Mouse (Mus musculus) cerebellum, postnatal 25 days (tissue): ENCODE data around the gene Pax5.

Experiments used
- DNase-seq, 2 experiments: peaks; one replicate each; pipeline ENCODE4 v3.0.0; 2021; ENCODE audit warnings: mixed read lengths in 2 of 2

The Pax5 gene

GRCm38 (mm10) chr4:44664004-44664766 is 46.1 kb downstream of the Pax5 start:
- peak; percentile 69 to 73 for DNase-seq

DNA sequence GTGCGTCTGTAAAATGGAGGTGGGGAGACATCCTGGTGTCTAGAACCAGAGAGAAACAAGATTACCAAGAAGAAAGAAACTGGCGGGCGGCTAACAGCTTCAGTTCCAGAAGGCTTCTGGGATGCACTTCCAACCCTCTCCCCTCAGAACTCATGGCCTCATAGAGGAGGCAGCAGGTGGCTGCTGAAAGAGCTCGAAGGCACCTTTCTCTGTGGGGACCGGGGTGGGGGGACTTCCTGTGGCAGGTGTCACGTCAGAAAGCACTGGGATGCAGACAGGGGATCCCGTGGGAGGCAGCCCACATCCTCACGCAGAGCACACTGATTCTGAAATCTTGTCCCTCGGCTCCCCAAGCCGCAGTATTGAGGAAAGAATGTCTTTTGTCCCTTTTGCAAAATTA is 46.8 kb downstream of the Pax5 start:
- DNase-seq: no peak

DNA sequence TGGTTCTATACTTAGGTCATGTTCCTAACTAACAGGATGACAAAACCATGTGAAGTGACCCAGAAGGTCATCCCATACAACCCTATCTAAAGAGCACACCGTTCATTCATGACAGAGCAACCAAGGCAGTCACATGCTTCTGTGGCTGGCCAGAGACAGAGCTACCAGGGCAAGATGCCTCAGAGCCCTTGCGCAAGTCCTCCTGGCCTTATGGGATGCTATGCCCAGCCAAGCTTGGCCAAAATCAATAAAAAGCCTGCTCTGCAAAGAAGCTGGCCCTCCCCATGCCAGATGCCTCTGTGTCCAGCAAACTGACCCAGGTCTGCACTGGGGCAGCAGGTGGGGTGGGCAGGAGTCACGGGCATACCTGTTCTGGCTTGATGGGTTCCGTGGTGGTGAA is 65.1 kb downstream of the Pax5 start:
- DNase-seq: no peak

DNA sequence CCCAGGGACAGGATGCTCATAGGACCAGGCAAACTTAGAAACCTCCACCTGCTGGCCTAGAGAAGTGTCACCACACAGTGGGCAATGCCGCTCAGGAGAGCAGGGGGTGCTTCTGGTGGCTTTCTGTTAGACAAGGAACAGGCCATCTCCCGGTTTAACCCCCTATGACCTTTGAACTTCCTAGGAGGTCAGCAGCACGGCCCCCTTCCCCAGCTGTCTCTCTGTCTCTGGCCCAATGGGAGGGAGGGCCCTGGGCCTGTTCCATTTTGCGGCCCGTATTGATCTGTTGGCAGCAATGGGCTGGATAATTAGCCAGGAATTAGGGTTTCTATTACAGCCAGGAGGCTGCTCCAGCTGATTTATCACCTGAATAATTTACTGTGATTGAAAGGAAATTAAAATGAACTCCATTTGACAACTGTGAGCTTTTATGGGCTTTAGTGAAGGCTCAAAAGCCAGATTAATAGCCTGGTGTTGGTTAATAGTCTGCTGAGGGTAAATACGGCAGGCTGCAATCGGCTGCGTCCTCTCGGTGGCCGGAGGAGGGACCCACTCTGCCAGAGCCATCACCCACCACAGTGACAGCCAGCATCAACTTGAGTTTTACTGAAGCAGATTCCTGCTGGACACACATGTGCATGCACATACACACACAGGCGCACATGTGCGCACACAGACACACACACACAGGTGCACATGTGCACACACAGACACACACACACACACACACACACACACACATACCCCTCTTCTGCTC is 68.3 kb downstream of the Pax5 start:
- no peak for DNase-seq

DNA sequence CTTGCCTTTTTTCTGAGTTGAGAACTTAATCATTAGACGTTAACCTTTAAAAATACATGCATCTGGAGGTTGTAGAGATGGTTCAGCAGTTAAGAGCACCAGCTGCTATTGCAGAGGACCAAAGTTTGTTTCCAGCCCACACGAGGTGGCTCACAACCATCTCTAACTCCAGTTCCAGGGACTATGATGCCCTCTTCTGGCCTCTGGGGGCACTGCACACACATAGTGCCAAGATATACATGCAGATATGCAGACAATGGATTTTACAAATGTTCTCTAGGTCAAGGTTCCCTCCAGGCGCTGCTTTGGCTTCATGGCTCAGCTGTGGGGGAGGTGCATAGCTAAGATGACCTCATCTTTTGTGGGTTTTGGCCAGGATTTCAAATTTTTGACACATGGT is 74.7 kb downstream of the Pax5 start:
- no peak for DNase-seq

DNA sequence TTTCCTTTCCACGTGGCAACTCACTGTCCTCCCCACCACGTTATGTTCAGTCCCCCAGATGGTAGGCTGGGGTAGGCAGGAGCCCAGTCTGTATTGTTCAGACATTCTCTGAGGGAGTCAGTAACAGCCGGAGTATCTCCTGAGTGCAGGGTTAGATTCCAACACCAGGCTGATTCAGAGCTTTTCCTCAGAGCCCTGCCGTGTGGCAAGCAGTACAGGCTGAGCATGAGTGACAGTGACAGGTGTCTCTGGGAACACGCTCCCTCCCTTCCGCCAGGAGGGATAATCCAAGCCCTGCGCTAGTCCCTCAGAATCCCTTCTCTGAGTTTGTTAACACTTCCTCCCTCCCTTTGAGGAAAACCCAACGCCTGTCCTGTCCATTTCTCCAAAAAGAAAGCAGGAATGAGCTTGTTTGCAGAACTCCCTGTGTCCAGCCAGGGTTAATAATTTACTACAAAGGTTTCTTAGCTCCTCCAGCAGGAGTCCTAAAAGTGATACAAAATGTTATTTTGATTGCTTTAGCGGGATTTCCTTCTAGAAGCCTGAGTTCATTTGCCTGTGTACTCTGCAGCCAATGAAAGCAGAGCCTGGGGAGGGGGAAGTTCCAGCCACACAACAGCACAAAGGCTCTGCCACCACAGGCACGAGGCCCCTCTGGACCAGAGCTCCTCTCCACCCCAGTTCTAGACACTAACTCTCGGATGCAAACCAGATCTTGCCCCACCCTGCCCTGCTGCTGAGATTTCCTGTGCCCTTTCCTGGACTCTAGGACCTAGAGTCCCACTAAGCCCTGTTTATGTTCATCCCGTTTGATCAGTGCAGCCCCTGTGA is 76.4 kb downstream of the Pax5 start:
- DNase-seq: peak in 1 of 2 experiments; percentile 30

DNA sequence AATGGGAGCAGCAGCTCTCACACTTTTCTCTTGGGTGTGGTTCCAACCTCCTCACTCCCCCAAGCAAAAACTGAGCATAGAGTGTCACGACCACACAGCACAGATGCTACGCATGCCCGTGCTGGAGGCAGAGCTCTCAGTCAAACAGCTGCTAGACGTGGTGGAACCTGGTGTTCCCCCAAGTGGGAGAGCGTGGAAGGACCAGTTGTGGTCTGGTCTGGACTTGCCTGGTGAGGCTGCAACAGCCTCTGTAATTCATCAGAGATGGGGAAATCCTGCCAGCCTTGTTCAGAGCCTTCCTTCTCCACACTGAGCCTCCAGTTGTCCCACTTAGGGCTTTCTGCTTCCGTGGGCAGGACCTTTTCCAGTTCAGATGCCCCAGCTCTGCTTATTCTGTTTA is 80.2 kb downstream of the Pax5 start:
- DNase-seq: no peak

DNA sequence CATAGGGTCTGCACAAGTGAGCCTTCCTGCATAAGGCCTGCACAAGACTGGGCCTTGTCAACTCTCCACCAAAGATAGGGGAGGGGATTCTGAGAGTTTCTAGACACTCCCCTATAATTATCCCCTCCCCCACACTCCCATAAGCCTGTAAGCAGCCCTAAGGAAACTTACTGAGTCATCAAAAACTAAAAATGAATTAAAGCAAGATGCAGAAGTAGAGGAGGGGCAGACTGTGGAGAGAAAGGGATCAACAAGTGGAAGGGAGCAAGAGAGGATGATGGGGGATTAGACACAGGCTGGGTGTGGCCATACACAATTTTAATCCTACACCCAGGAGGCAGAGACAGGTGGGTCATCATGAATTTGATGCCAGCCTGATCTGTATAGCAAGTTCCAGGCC is 82.4 kb downstream of the Pax5 start:
- no peak for DNase-seq

GRCm38 (mm10) chr4:44625108-44625424 is 85.2 kb downstream of the Pax5 start:
- no peak for DNase-seq

DNA sequence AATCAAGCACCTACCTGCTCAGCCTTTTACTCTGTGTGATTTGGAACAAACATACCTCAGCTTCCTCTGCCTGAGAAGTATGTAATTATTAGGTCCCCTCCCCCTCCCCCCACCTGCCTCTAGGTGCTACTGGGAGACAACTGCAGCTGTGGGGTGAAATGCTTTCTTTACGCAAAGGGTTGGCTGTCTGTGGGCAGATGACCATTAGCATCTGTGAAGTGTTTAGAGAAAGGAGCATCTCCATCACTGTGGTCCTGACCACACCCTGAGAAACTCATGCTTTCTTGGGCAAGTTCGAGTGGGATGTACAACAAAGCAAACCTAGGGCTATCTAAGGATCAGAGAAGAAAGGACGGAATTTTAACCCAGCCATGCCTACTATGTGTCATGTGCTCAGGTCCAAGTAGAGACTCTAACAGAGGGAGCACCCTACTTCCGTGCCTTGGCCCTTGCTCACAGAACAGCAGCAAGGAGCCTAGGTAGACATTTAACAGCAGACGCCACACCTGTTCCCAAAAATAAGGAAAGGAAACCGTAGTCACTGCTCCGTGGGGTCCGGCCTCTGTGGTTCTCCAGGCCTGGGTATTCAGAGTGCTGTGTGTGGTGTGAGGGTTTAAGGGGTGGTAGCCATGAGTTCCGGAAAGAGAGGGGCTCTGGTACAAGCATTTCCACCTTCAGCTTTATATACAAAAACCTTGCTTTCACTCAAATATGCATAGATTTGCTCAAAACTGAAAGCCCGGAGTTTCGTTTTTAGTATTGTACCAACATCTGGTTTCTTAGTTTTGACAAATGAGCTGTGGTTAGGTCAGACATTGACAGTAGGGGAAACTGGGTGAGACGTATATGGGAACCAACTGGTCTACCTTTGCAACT is 85.8 kb downstream of the Pax5 start:
- DNase-seq: no peak

DNA sequence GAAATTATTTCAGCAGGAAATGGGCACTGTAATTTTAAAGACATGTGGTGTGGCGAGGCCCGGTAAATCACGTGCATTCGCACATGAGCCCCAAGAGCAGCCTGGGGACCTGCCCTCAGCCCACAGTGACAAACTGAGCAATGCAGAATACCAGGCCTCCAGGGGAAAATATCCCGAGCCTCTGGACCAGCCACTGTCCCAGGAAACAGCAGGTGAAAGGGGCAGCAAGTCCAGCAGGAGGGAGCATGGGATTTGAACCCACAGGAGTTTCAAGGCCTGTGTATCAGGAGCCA is 86.9 kb downstream of the Pax5 start:
- no peak for DNase-seq

DNA sequence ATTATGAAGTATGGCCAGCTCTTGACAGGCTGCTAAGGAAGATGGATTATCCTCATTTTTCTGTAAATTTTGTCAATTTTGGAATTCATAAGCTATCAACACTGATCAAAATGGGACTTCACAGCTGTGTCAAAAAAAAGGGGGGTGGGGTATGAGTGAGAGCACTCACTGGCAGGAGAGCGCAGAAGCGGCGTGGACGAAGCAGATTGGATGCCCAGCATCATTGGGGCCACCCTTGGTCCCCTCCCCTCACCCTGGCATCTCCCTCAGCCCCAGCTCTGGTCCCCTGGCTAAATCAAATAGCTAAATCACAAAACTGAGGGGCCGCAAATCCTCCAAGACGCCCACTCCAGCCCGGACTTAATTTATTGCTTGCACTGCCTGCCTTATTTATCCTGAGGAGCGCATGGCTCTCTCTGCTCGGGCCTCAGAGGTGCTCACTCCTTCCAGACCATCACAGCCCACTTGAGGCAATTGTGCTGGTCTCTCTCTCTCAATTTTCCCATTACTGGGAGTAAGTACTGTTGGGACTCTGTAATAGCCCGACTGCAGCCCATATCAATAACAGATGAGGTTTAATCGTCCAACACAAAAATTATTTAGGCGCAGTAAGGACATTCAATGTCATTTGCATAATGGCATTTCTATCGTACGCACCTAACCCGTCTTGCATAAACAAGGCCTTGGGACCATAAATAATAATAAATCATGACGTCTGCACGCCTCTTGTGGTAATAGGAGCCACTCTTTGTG is 87.4 kb downstream of the Pax5 start:
- DNase-seq: no peak

- DNase-seq: no peak
Observed at GRCm38 (mm10) chr4:44620241-44620640, 90.0 kb downstream of the Pax5 start.

GRCm38 (mm10) chr4:44614066-44614667 is 96.1 kb downstream of the Pax5 start:
- no peak for DNase-seq

DNA sequence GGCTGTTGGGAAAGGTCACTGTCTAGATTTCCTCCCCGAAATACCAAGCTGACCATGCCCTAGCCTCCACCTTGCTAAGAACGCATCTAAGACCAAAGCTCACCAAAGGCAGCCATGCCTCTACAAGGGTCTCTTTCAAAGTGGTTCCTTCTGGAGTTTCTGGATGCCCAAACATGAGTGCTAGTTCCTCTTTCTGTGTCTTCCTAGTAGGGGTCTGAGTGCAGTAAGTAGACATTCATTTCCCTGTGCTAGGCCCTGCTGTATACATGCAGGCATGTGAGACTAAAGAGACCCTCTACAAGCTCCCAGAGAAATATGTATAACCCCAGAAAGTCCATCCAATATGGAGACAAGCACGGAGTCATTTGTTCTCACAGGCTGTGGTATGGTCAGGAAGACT is 97.9 kb downstream of the Pax5 start:
- DNase-seq: no peak

DNA sequence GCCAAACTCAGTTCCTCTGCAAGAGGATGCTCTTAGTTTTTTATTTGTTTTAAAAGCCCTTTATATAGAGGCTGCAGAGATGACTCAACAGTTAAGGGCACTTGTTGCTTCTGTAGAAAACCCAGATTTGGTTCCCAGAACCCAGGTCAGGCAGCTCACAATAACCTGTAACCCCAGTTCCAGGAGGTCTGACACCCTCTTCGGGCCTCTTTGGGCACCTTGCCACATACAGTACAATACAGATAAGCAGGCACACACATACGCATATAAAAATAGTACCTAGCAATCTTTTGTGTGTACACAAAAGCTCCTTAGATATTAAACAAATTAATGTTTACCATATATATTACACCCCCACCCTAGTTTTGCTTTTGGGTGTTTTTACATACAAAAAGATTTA is 104.8 kb downstream of the Pax5 start:
- DNase-seq: no peak

GRCm38 (mm10) chr4:44602257-44602801 is 108.0 kb downstream of the Pax5 start:
- DNase-seq: no peak

- peak; percentile 50 to 64 for DNase-seq
Observed at GRCm38 (mm10) chr4:44601370-44601769, 108.9 kb downstream of the Pax5 start.

DNA sequence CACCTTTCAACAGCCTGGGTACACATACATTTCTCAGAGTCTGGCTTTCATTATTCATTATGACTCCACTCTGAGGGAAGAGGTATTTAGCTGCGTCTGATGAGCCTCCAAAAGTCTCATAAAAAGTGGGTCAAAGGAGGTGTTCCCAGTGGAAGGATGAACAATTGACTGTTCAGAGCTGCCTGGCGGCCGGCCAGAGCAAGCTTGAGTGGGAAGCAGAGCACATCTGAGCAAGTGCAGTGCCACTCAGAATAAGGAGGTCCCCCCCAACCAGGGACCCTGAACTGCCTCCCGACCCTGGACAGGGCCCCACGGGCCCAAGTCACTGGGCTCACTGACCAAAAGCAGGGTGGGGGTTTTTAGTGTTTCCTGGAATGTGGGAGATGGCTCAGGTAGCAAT is 109.4 kb downstream of the Pax5 start:
- DNase-seq: peak; percentile 57 to 70

- peak; percentile 85 to 88 for DNase-seq
Observed at GRCm38 (mm10) chr4:44597965-44598364, 112.3 kb downstream of the Pax5 start.

DNA sequence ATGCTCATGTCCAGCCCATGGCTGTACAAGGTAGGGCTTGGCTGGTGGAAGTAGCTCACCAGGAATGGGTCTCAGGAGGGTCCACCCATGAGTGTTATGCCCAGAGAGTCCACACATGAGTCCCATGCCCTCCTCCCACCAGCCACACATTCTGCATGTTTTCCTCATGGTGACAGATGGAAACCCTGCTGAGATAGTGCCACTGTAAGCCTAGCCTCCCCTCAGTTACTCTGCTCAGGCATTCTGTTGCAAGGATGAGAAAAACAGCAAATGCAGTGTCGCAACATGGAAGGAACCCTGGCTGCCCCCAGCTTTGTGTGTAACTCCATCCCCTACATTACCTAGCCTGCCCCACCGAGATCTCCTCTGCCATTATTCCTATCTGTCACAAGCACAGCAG is 117.2 kb downstream of the Pax5 start:
- peak; percentile 44 to 54 for DNase-seq
